Mouse (Mus musculus) neural tube, embryonic 15.5 days (tissue): ENCODE data around the gene P4ha2. TPM values are rescaled to one million over a fixed set of nuclear protein-coding genes. Genes with fewer than 3 reads are reported as not detected.

Source experiments
- ATAC-seq: fragments of 200-750 bp; cut with Nextera tagmentation; 2 replicates; pipeline ENCODE4 v1.8.0; 2017; ENCODE audit warnings: mild to moderate bottlenecking, moderate TSS enrichment, moderate library complexity; ENCODE audit not compliant: low FRiP score
- H3K27ac ChIP-seq: fragments of 300-500 bp; sonication (generic); replicated peaks from 2 replicates; pipeline ENCODE4 v1.5.1; 2015; ENCODE audit warnings: mild to moderate bottlenecking, inconsistent platforms
- H3K27me3 ChIP-seq: fragments of 300-500 bp; sonication (generic); replicated peaks from 2 replicates; pipeline ENCODE4 v1.6.1; 2015; ENCODE audit warnings: inconsistent platforms
- H3K36me3 ChIP-seq: fragments of 300-500 bp; sonication (generic); 2 replicates; pipeline ENCODE4 v1.6.1; 2015; ENCODE audit warnings: inconsistent platforms
- H3K4me1 ChIP-seq: fragments of 300-500 bp; sonication (generic); 2 replicates; pipeline ENCODE4 v1.6.1; 2015; ENCODE audit warnings: inconsistent platforms
- H3K4me2 ChIP-seq: fragments of 300-500 bp; sonication (generic); 2 replicates; pipeline ENCODE4 v1.6.1; 2015; ENCODE audit warnings: inconsistent platforms, mild to moderate bottlenecking, moderate library complexity
- H3K4me3 ChIP-seq: fragments of 300-500 bp; sonication (generic); replicated peaks from 2 replicates; pipeline ENCODE4 v1.5.1; 2015; ENCODE audit warnings: mild to moderate bottlenecking, inconsistent platforms
- H3K9ac ChIP-seq: fragments of 300-500 bp; sonication (generic); replicated peaks from 2 replicates; pipeline ENCODE4 v1.6.1; 2015; ENCODE audit warnings: mild to moderate bottlenecking, inconsistent platforms
- H3K9me3 ChIP-seq: fragments of 300-500 bp; sonication (generic); replicated peaks from 2 replicates; pipeline ENCODE4 v1.6.1; 2016; ENCODE audit warnings: inconsistent platforms
- WGBS: fragments of 180-500 bp; shearing (Covaris S2); methylation state at CpG from one replicate; pipeline ENCODE4 v1.1.7; 2015; ENCODE audit warnings: mixed read lengths; 5-methylcytosine and 5-hydroxymethylcytosine counted together
- polyA plus RNA-seq: library from polyadenylated mRNA; unstranded; fragments of >200 nt; fragmentation: Nextera tagmentation; extraction: Ambion mirVana; gene quantifications from 2 replicates; pipeline ENCODE4 v1.2.1, GENCODE M21; 2015

P4ha2 gene
- polyA plus RNA-seq, 1 experiment from 2014 or later: 16.7 TPM

- Histone ChIP-seq H3K4me2 (no peak overlapping the region), H3K27ac (peak overlapping the region; percentile 43; the same call in 1 of the 2 replicates), H3K4me1 (peaks cover 64% of the 10 kb centered on the region), H3K27me3 (no peaks in the 10 kb centered on the region), H3K9me3 (no peaks in the 10 kb centered on the region), H3K4me3 (no peak overlapping the region), H3K36me3 (no peaks in the 10 kb centered on the region), H3K9ac (no peak overlapping the region)
- ATAC-seq: no peak
- WGBS: 62% methylated on average over 12 of the region's 12 CpGs
Measured at GRCm38 (mm10) chr11:54062086-54062752, 37.7 kb upstream of the P4ha2 start.

- H3K27me3 ChIP-seq: peaks cover under 1% of the 10 kb centered on the region; the same call in 1 of the 2 replicates
Measured at GRCm38 (mm10) chr11:54062753-54063471, 37.0 kb upstream of the P4ha2 start.

DNA sequence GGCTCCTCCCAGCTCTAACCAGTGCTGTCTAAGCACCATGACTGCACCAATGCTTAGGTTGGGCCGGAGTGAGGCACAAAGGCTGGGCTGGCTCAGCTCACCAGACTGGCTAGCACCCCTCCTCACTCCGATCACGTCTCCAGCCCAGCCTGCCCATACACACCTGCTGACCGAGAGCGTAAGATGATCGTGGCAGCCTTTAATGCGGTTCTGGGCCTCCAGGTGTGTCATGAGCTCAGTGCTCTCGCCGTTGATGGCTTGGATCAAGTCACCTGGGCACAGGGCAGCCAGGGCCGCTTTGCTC lies 36.5 kb upstream of the P4ha2 start:
- peaks cover 5% of the 10 kb centered on the region; the same call in 1 of the 2 replicates for H3K27me3 ChIP-seq
- WGBS: 90% methylated on average over 10 of the region's 10 CpGs
- H3K4me2 ChIP-seq: no peak overlapping the region
- no peaks in the 10 kb centered on the region for H3K9me3 ChIP-seq
- H3K36me3 ChIP-seq: no peaks in the 10 kb centered on the region
- H3K4me3 ChIP-seq: no peak overlapping the region
- H3K9ac ChIP-seq: no peak overlapping the region
- H3K4me1 ChIP-seq: peaks cover 62% of the 10 kb centered on the region
- H3K27ac ChIP-seq: no peak overlapping the region
- no peak for ATAC-seq

More at GRCm38 (mm10) chr11:54062753-54063471, 37.0 kb upstream of the P4ha2 start:
- 76% methylated on average over 9 of the region's 9 CpGs for WGBS
- Histone ChIP-seq H3K27ac (0 out of 2 replicates have a peak overlapping the region, but pooled peaks have one; percentile 43), H3K36me3 (no peaks in the 10 kb centered on the region), H3K4me1 (peaks cover 61% of the 10 kb centered on the region), H3K4me2 (no peak overlapping the region), H3K4me3 (no peak overlapping the region), H3K9me3 (no peaks in the 10 kb centered on the region), H3K9ac (no peak overlapping the region)
- no peak for ATAC-seq

DNA sequence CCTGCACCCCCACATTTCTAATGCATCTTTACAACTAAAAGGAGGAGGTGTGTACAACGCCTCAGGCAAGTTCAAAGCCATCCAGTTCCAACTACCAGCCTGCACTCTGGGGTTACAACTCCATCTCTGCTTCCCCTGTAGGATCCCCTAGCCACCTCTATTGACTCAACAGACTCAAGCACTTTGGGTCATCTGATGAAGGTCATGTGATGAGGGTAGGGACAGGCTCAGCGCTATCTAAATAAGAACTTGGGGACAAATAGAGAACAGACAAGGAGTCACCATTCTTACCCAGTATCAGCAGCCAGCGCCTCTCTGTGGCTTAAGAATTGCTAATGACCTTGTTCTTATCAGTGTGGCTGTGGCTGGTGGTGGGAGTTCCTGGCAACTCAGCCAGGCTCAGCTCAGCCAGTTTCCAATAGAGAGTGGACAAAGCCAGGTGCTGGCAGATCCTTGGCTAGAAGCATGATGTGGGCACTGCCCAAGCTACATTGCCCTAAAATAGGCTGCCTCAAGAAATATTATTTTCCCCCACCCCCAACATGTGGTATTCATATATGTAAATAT lies 35.4 kb upstream of the P4ha2 start:
- Histone ChIP-seq H3K4me2 (no peak overlapping the region), H3K9ac (no peak overlapping the region), H3K9me3 (no peaks in the 10 kb centered on the region), H3K27ac (no peak overlapping the region), H3K27me3 (peaks cover 5% of the 10 kb centered on the region; the same call in 1 of the 2 replicates), H3K4me1 (peaks cover 58% of the 10 kb centered on the region), H3K36me3 (no peaks in the 10 kb centered on the region), H3K4me3 (no peak overlapping the region)
- no peak for ATAC-seq
- WGBS: 87% methylated on average over 3 of the region's 3 CpGs

DNA sequence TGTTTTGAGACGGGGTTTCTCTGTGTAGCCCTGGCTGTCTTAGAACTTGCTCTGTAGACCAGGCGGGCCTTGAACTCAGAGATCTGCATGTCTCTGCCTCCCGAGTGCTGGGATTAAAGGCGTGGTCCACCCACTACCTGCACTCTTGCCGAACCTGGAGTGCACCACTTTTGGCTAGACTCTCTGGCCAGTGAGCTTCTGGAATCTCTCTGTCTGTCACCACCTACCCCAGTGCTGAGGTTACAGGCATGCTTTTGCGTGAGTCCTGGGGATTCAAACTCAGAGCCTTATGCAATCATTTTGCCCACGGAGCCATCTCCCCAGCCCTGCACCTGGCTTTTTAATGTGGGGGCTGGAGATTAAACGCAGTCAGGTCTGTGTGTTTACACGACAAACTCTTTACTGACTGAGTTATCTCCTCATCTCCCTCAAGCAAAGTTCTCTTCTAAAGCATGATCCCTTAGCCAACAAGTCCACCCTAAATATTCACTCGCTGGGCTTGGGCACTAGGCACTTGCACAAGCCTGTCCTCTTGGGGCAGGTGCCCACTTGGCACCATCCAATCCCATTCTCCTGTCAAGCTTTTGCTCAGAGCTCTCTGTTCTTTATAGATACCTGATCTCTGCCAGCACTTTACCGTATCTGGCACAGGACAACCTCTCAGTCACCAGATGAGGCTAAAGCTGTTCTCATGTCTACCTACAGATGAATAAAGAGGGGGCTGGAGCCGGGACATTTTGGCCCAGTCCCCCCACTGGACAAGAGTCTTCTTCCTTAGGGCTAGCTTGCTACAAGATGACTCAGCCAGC lies 34.6 kb upstream of the P4ha2 start:
- no peak overlapping the region for H3K27ac ChIP-seq
- ATAC-seq: no peak
- peaks cover 5% of the 10 kb centered on the region; the same call in 1 of the 2 replicates for H3K27me3 ChIP-seq
- H3K4me3 ChIP-seq: no peak overlapping the region
- H3K4me1 ChIP-seq: peaks cover 52% of the 10 kb centered on the region
- no peaks in the 10 kb centered on the region for H3K9me3 ChIP-seq
- H3K36me3 ChIP-seq: no peaks in the 10 kb centered on the region
- no peak overlapping the region for H3K9ac ChIP-seq
- 92% methylated on average over 12 of the region's 12 CpGs for WGBS
- H3K4me2 ChIP-seq: no peak overlapping the region

DNA sequence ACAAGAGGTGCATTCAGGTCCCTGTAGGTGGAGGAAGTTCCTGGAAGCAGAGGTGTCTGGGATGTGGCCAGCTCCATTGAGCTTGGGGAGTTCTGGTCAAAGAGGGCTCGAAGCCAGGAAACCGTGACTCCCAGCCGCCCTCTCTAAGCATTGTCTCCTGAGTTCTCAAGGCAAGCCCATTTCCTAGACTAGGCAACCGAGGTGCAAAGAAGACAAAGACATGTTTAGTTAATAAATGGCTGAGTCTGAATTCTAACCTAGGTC lies 34.0 kb upstream of the P4ha2 start:
- ATAC-seq: no peak
- no peak overlapping the region for H3K27ac ChIP-seq
- 87% methylated on average over 4 of the region's 4 CpGs for WGBS
- no peaks in the 10 kb centered on the region for H3K9me3 ChIP-seq
- H3K4me1 ChIP-seq: peaks cover 47% of the 10 kb centered on the region
- H3K4me3 ChIP-seq: no peak overlapping the region
- no peaks in the 10 kb centered on the region for H3K36me3 ChIP-seq
- H3K27me3 ChIP-seq: peaks cover 5% of the 10 kb centered on the region; the same call in 1 of the 2 replicates
- no peak overlapping the region for H3K9ac ChIP-seq
- no peak overlapping the region for H3K4me2 ChIP-seq

DNA sequence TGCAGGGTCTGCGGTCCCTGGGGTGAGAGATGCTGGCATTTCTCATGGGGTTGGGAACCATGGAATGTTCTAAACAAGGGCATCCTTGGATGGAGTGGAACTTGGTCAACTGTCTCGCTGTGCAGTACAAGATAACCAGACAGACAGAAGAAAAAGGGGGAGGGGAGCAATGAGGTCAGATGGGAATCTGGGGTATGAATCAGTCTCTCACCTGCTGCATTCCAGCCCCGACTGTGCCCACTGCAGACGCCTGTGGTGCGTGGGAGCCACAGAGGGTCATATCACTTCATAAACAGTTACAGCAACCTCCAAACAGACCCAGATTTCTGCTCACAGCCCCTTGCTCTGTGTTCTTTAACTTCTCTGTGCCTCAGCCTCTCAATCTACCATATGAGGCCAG lies 33.5 kb upstream of the P4ha2 start:
- H3K9me3 ChIP-seq: no peaks in the 10 kb centered on the region
- H3K36me3 ChIP-seq: no peaks in the 10 kb centered on the region
- H3K9ac ChIP-seq: no peak overlapping the region
- no peak for ATAC-seq
- H3K4me3 ChIP-seq: no peak overlapping the region
- H3K4me1 ChIP-seq: peaks cover 43% of the 10 kb centered on the region
- 96% methylated on average over 5 of the region's 5 CpGs for WGBS
- peak overlapping the region; percentile 93 for H3K4me2 ChIP-seq
- no peak overlapping the region for H3K27ac ChIP-seq
- H3K27me3 ChIP-seq: peaks cover 5% of the 10 kb centered on the region; the same call in 1 of the 2 replicates

- 0 out of 2 replicates have a peak overlapping the region, but pooled peaks have one; percentile 23 for H3K27ac ChIP-seq
- H3K27me3 ChIP-seq: peaks cover 5% of the 10 kb centered on the region; the same call in 1 of the 2 replicates
- H3K4me1 ChIP-seq: peaks cover 33% of the 10 kb centered on the region
- peak overlapping the region; percentile 56 for H3K4me3 ChIP-seq
- H3K9me3 ChIP-seq: no peaks in the 10 kb centered on the region
- peak overlapping the region; percentile 93 for H3K4me2 ChIP-seq
- no peaks in the 10 kb centered on the region for H3K36me3 ChIP-seq
- H3K9ac ChIP-seq: 0 out of 2 replicates have a peak overlapping the region, but pooled peaks have one; percentile 58
- ATAC-seq: no peak
- WGBS: 40% methylated on average over 12 of the region's 12 CpGs
Measured at GRCm38 (mm10) chr11:54067318-54067995, 32.4 kb upstream of the P4ha2 start.

GRCm38 (mm10) chr11:54067996-54068519 lies 31.8 kb upstream of the P4ha2 start:
- H3K9ac ChIP-seq: peak overlapping the region; percentile 58; the same call in 1 of the 2 replicates

DNA sequence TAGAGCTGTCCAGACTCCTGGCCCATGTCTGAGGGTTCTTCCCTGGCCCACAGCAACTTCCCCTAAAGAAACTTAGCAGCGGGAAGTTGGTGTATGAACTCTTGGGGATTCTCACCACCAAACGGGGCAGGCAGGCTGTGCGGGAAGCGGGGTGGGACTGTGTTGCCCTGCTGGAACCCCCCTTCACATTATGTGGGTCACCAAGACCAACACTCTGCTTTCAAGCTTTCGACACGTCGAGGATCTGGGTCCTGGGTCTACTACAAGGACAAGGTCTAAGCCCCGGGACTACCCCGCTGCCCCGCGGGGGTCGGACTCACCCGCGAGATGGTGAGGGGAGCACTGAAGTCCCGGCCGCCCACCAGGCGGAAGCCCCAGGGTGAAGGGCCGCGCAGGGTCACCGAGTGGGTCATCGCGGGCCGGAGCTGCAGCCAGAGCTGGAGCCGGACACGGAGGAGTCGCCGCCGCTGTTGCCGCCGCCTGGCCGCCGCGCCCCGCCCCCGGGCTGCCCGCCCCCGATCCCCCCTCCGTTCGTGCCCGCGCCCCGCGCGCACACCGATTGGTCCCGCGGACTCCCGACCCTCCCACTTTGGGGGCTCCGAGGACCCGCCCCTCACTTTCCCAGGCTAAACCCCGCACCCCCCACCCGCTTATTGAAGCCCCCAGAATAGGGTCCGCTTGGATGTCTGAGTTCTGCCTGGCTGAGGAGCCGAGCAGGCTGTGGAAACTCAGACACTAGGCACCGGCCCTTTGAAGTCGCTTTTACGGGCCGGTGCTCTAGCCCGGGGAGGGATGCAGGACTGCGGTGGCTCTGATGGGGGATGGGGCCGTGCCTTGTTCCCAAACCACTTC lies 31.1 kb upstream of the P4ha2 start, which contains the start of gene Pdlim4:
TSS of gene Pdlim4 (minus strand) at position 495 of the 852 bp plus-strand sequence.
- H3K4me3 ChIP-seq: peak within 1 kb of the TSS; percentile 56
- no peaks in the 10 kb centered on the region for H3K36me3 ChIP-seq
- H3K9me3 ChIP-seq: no peaks in the 10 kb centered on the region
- peaks cover 21% of the 10 kb centered on the region for H3K4me1 ChIP-seq
- 2% methylated on average over 47 of the region's 61 CpGs for WGBS
- peaks cover 5% of the 10 kb centered on the region; the same call in 1 of the 2 replicates for H3K27me3 ChIP-seq
- H3K4me2 ChIP-seq: peak within 1 kb of the TSS; percentile 93
- H3K27ac ChIP-seq: peak within 1 kb of the TSS; percentile 52
- ATAC-seq: peak; percentile 55
- peak within 1 kb of the TSS; percentile 58 for H3K9ac ChIP-seq

More at GRCm38 (mm10) chr11:54067996-54068519, 31.8 kb upstream of the P4ha2 start:
- Histone ChIP-seq H3K4me3 (peak overlapping the region; percentile 56), H3K9me3 (no peaks in the 10 kb centered on the region), H3K27ac (peak overlapping the region; percentile 52; the same call in 1 of the 2 replicates), H3K4me1 (peaks cover 28% of the 10 kb centered on the region), H3K4me2 (peak overlapping the region; percentile 93), H3K27me3 (peaks cover 5% of the 10 kb centered on the region; the same call in 1 of the 2 replicates), H3K36me3 (no peaks in the 10 kb centered on the region)
- 47% methylated on average over 4 of the region's 4 CpGs for WGBS
- no peak for ATAC-seq
